Mouse (Mus musculus): Measurements from ENCODE around the gene Apon. TPM values are rescaled to one million over a fixed set of nuclear protein-coding genes. Genes with fewer than 3 reads are reported as not detected.
"Not testable (repeated sequence)": the region's sequence is repeated elsewhere in the genome, so short reads cannot be mapped to it uniquely, and the experiment has no call there.

The Apon gene
- total RNA-seq (2021): not detected
- long read RNA-seq, experiment 1: 0 reads
- long read RNA-seq, experiment 2: 0 reads

DNA sequence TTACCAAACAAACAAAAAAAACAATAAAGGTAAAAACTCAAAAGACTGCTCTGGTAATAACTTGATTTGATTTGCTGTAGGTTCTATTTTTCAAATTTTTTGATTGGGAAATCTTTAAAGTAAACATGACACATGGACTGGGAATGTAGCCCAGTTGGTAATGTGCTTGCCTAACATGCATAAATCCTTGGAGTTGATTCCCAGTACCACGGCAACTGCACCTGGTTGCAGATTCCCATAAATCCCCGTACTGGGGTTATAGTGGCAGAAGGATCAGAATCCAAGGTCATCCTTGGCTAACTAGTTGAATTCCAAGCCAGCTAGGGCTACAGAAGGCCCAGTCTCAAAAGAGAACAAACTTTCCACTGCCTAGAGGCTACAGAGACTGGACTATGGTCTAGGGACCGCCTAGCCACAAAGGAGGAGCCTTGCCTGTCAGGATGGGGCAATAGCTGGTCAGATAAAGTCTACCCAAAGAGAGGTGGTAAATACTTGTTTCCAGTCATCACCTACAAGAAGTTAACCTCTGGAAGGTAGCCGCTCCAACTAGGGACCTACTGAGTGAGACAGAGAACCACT lies at the start of gene Apon:
Gene Apon, plus strand, starts transcription at position 420 of the 579 bp plus-strand sequence.
- Histone ChIP-seq H3K27ac (no peak within 1 kb of the TSS), H3K4me3 (no peak within 1 kb of the TSS)
- TF ChIP-seq CTCF (IDR thresholded peaks at IDR 0.05): no peak
- DNase-seq: no peak
- intact Hi-C loops (cut with DNase I): no loop called here

- intact Hi-C loops (cut with DNase I): no loop called here
- no peak for TF ChIP-seq CTCF (IDR thresholded peaks at IDR 0.05)
- no peak overlapping the region for H3K4me3 ChIP-seq
- H3K27ac ChIP-seq: no peak overlapping the region
- no peak for DNase-seq
Observed at GRCm38 (mm10) chr10:128204941-128205340, 49.0 kb upstream of the Apon start.

DNA sequence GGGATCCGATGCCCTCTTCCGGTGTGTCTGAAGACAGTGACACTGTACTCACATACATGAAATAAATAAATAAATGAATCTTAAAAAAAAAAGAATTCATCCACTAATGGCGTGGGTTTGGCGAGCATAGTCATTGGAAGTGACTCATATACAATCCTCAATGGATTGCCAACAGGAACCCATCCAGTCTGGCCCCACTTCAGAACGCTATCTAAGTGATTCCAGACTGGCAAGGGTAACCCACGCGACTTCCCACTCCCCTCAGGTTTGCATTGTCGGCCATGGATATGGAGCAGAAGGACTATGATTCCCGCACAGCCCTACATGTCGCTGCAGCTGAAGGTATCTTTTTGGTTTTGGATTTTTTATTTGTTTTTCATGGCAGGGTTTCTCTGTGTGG lies 45.6 kb upstream of the Apon start:
- intact Hi-C loops (cut with DNase I): no loop called here
- no peak for DNase-seq
- Histone ChIP-seq H3K27ac (no peak overlapping the region), H3K4me3 (no peak overlapping the region)
- no peak for TF ChIP-seq CTCF (IDR thresholded peaks at IDR 0.05)

DNA sequence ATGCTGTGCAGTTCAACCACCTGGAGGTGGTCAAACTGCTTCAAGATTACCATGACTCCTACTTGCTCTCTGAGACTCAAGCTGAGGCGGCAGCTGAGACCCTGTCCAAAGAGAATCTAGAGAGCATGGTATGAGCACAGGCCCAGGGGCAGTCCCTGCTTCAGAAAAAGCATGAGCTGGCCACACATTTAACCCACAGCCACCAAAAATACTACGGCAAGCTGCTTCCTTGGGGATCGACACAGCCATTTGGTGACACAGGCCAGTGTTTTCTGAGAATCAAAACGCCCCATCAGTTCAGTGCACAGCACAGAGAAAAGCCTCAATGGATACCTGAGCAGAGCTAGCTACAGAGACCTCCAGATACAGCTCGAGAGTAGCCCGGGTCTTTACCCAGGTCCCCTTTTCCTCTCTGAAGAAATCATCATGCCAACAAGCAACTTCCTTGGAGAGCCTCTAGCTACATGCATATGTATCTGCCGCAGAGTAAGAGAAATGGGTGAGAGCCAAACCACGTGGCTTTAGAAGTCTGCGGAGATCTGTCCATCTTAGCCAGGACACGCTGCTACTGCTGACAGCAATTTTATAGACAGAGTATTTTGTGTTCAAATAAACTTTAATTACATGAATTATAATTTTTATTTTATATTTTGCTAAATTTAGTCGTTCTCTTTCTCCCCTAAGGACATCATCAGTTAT lies 44.4 kb upstream of the Apon start:
- TF ChIP-seq CTCF (IDR thresholded peaks at IDR 0.05): no peak
- H3K27ac ChIP-seq: no peak overlapping the region
- intact Hi-C loops (cut with DNase I): no loop called here
- no peak overlapping the region for H3K4me3 ChIP-seq
- no peak for DNase-seq

- TF ChIP-seq CTCF (IDR thresholded peaks at IDR 0.05): no peak
- DNase-seq: no peak
- H3K4me3 ChIP-seq: peak overlapping the region; percentile 73
- no peak overlapping the region for H3K27ac ChIP-seq
- intact Hi-C loops (cut with DNase I): no loop called here
Observed at GRCm38 (mm10) chr10:128210131-128210530, 43.8 kb upstream of the Apon start.

DNA sequence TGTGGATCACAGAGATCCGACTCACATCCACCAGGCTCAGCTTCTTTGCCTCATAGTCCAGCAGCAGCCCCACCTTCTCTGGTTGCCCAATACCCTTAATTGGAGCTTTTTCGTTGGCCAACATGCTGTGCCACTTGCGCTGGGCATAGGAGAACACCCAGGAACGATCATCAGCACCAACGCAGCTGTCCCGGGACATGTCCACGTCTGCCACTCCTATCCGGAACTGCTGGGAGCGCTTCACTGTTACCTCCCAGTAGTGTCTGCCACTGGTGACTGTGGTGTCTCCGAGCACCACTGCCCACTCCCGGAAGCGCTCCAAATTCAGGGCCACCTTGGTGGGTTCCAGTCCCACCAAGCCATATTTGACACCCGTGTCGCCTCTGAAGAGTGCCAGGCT lies 42.9 kb upstream of the Apon start:
- H3K4me3 ChIP-seq: peak overlapping the region; percentile 73
- peak overlapping the region; percentile 90 for H3K27ac ChIP-seq
- intact Hi-C loops (cut with DNase I): no loop called here
- peak; percentile 41 for DNase-seq
- no peak for TF ChIP-seq CTCF (IDR thresholded peaks at IDR 0.05)

- peak within 1 kb of the TSS; percentile 90 for H3K27ac ChIP-seq
- intact Hi-C loops (cut with DNase I): loop anchor here (2.0 kb wide), 2 partner anchors 21 to 73 kb away; partner anchors contain the start of gene Timeless
- TF ChIP-seq CTCF (IDR thresholded peaks at IDR 0.05): peak; percentile 42
- peak within 1 kb of the TSS; percentile 73 for H3K4me3 ChIP-seq
- DNase-seq: peak; percentile 95
Observed at GRCm38 (mm10) chr10:128211390-128212108, 42.3 kb upstream of the Apon start, which contains the start of gene Spryd4. TSS of gene Spryd4 (minus strand) at chr10:128211807.

- intact Hi-C loops (cut with DNase I): loop anchor here (2.0 kb wide), 2 partner anchors 21 to 73 kb away; partner anchors contain the start of gene Timeless
- H3K4me3 ChIP-seq: peak overlapping the region; percentile 73
- no peak for TF ChIP-seq CTCF (IDR thresholded peaks at IDR 0.05)
- H3K27ac ChIP-seq: peak overlapping the region; percentile 90
- DNase-seq: no peak
Observed at GRCm38 (mm10) chr10:128212148-128212547, 41.7 kb upstream of the Apon start.

DNA sequence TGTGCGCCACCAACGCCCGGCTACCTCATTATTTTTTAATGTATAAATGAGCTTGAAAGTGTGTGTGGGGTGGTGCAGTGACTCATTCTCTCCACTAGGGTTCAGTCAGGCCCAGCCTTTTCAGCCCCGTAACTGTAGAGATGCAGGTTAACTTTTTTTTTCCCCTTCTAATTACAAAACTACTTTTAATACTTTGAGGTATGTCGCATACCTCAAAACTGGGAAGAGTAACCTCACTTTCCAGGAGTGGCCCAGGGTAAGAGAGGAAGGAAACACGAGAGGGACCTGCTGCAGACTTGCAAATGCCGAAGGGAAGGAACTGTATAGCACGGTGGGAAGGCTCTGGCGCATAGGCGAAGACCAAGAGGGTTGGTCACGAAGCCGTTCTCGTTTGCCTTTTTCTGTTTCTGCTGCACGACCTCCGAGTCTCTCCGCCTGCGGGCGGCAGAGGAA lies 41.0 kb upstream of the Apon start:
- peak overlapping the region; percentile 73 for H3K4me3 ChIP-seq
- intact Hi-C loops (cut with DNase I): loop anchor here (2.0 kb wide), 2 partner anchors 20 to 72 kb away; partner anchors contain the start of gene Timeless
- peak; percentile 84 for TF ChIP-seq CTCF (IDR thresholded peaks at IDR 0.05)
- DNase-seq: peak; percentile 56
- peak overlapping the region; percentile 70 for H3K27ac ChIP-seq

- H3K27ac ChIP-seq; H3K4me3 ChIP-seq; intact Hi-C loops (cut with DNase I); DNase-seq: not testable (repeated sequence)
Observed at GRCm38 (mm10) chr10:128214112-128214511, 39.8 kb upstream of the Apon start.

GRCm38 (mm10) chr10:128214981-128215380 lies 38.9 kb upstream of the Apon start:
- H3K27ac ChIP-seq: no peak overlapping the region
- no peak for TF ChIP-seq CTCF (IDR thresholded peaks at IDR 0.05)
- H3K4me3 ChIP-seq: no peak overlapping the region
- intact Hi-C loops (cut with DNase I): no loop called here
- no peak for DNase-seq

- TF ChIP-seq CTCF (IDR thresholded peaks at IDR 0.05): no peak
- no peak overlapping the region for H3K27ac ChIP-seq
- no peak for DNase-seq
- intact Hi-C loops (cut with DNase I): no loop called here
- H3K4me3 ChIP-seq: no peak overlapping the region
Observed at GRCm38 (mm10) chr10:128218387-128219117, 35.3 kb upstream of the Apon start.

All from gastrocnemius, adult 2 months (tissue).